Mouse (Mus musculus): ENCODE measurements at regions not wholly inside any gene's neighbourhood (a gene's known extent, or its start where the extent isn't known, plus 50 kb on each side); places are given as distances from the start of the nearest gene placed in this dataset.

- DNase-seq: no peak
These were observed 666.1 kb downstream of the Kcnj2 start for GRCm38 (mm10) chr11:111732096-111732495.

- no peak for DNase-seq
These were observed 669.5 kb downstream of the Kcnj2 start for GRCm38 (mm10) chr11:111735446-111735845.

- no peak for DNase-seq
These were observed 670.0 kb downstream of the Kcnj2 start for GRCm38 (mm10) chr11:111735961-111736360.

- no peak for DNase-seq
These were observed 677.4 kb downstream of the Kcnj2 start for GRCm38 (mm10) chr11:111743356-111743755.

- no peak for DNase-seq
These were observed 681.4 kb downstream of the Kcnj2 start for GRCm38 (mm10) chr11:111747262-111747946.

- DNase-seq: no peak
These were observed 682.0 kb downstream of the Kcnj2 start for GRCm38 (mm10) chr11:111747947-111748322.

- DNase-seq: no peak
These were observed 682.5 kb downstream of the Kcnj2 start for GRCm38 (mm10) chr11:111748496-111748895.

GRCm38 (mm10) chr11:111754735-111755134 lies 688.8 kb downstream of the Kcnj2 start:
- DNase-seq: no peak

GRCm38 (mm10) chr11:111763081-111763480 lies 697.1 kb downstream of the Kcnj2 start:
- no peak for DNase-seq

- no peak for DNase-seq
These were observed 700.5 kb downstream of the Kcnj2 start for GRCm38 (mm10) chr11:111766371-111767011.

- DNase-seq: no peak
These were observed 701.0 kb downstream of the Kcnj2 start for GRCm38 (mm10) chr11:111767012-111767392.

GRCm38 (mm10) chr11:111774108-111774679 lies 708.2 kb downstream of the Kcnj2 start:
- no peak for DNase-seq

GRCm38 (mm10) chr11:111781321-111781720 lies 715.4 kb downstream of the Kcnj2 start:
- no peak for DNase-seq

GRCm38 (mm10) chr11:111791267-111791926 lies 725.4 kb downstream of the Kcnj2 start:
- DNase-seq: no peak

GRCm38 (mm10) chr11:111801033-111801432 lies 735.1 kb downstream of the Kcnj2 start:
- DNase-seq: no peak

- no peak for DNase-seq
These were observed 750.3 kb downstream of the Kcnj2 start for GRCm38 (mm10) chr11:111816176-111816775.

GRCm38 (mm10) chr11:111818124-111818523 lies 752.2 kb downstream of the Kcnj2 start:
- DNase-seq: no peak

GRCm38 (mm10) chr11:111820356-111820755 lies 754.4 kb downstream of the Kcnj2 start:
- no peak for DNase-seq

GRCm38 (mm10) chr11:111828455-111828854 lies 762.5 kb downstream of the Kcnj2 start:
- DNase-seq: no peak

GRCm38 (mm10) chr11:111838996-111839395 lies 773.0 kb downstream of the Kcnj2 start:
- no peak for DNase-seq

GRCm38 (mm10) chr11:111843728-111844258 lies 777.8 kb downstream of the Kcnj2 start:
- DNase-seq: no peak

GRCm38 (mm10) chr11:111844382-111845027 lies 778.5 kb downstream of the Kcnj2 start:
- DNase-seq: no peak

- no peak for DNase-seq
These were observed 791.3 kb downstream of the Kcnj2 start for GRCm38 (mm10) chr11:111857288-111857687.
